ENCODE assay signal across 7 mouse cellular contexts in the genomic region with DNA sequence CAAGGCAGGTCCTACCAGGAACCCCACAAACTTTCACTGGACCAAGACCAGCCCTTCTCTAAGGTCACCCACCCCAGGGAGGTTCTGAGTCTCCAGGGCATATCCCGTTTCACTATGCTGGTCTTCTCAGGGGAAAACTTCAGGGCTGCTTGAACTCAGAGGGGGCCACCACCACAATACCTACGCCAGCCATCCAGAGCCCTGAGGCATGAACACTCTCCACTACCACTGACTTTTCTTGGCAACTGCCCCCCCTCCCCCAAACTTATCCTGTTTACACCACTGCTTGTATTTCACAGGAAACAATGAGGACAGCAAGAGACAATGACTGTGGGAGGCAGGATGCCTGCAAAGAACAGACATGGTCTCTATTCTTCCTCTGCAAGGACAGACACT. TPM values are rescaled to one million over a fixed set of nuclear protein-coding genes. Genes with fewer than 3 reads are reported as not detected.
DNase-seq lines count a peak whose midpoint lies in the region; ATAC-seq and TF ChIP-seq lines count a peak whose summit lies in the region.

No protein-coding gene starts in this region.

- WGBS in limb, embryonic 14.5 days: 48% methylated on average over 2 of the region's 2 CpGs
- WGBS in neural tube, embryonic 12.5 days: 45% methylated on average over 2 of the region's 2 CpGs

- H3K4me1 ChIP-seq in ES-E14 (ENCODE audit: control insufficient read depth in 2 of 2, insufficient read depth in 2 of 2, low read length in 2 of 2, poor library complexity in 1 of 2): peaks cover 28 to 60% of the 10 kb centered on the region in 2 experiments
- peaks cover 81% of the 10 kb centered on the region for H3K4me1 ChIP-seq in bone marrow macrophage, adult 2 months (ENCODE audit: control insufficient read depth, insufficient read depth, low read length)
- peaks cover 73% of the 10 kb centered on the region for H3K4me1 ChIP-seq in limb, embryonic 14.5 days (ENCODE audit: control insufficient read depth, insufficient read depth, low read length)
- peaks cover 81% of the 10 kb centered on the region for H3K4me1 ChIP-seq in neural tube, embryonic 12.5 days

- TF ChIP-seq CTCF in bone marrow macrophage, adult 2 months (IDR thresholded peaks at IDR 0.05; ENCODE audit: low read depth, low read length): no peak

- H3K4me3 ChIP-seq in ES-E14 (ENCODE audit: insufficient read depth in 1 of 2, low read depth in 1 of 2, low read length in 2 of 2, poor library complexity in 1 of 2, severe bottlenecking in 1 of 2): no peak overlapping the region
- no peak overlapping the region for H3K4me3 ChIP-seq in bone marrow macrophage, adult 2 months (ENCODE audit: insufficient read depth, low read length)
- H3K4me3 ChIP-seq in limb, embryonic 14.5 days (replicated peaks; ENCODE audit: low read length): no peak overlapping the region
- H3K4me3 ChIP-seq in neural tube, embryonic 12.5 days: no peak overlapping the region

- H3K27ac ChIP-seq in ES-E14 (ENCODE audit: insufficient read depth, low read depth, low read length, poor library complexity, severe bottlenecking): peak overlapping the region; percentile 63; the same call in 1 of the 2 replicates
- peak overlapping the region; percentile 51 for H3K27ac ChIP-seq in bone marrow macrophage, adult 2 months (ENCODE audit: insufficient read depth, low read depth, low read length)
- H3K27ac ChIP-seq in limb, embryonic 14.5 days (replicated peaks; ENCODE audit: low read depth, low read length): peak overlapping the region; percentile 49
- H3K27ac ChIP-seq in neural tube, embryonic 12.5 days: peak overlapping the region; percentile 72

- H3K4me2 ChIP-seq in limb, embryonic 14.5 days (replicated peaks; ENCODE audit: low read depth, low read length, severe bottlenecking): no peak overlapping the region
- H3K4me2 ChIP-seq in neural tube, embryonic 12.5 days (replicated peaks): peak overlapping the region; percentile 34

- TF ChIP-seq POLR2A in bone marrow macrophage, adult 2 months (IDR thresholded peaks at IDR 0.05; ENCODE audit: borderline replicate concordance, low read depth, low read length): no peak
- TF ChIP-seq POLR2A in limb, embryonic 14.5 days (IDR thresholded peaks at IDR 0.05; ENCODE audit: borderline replicate concordance, extremely low read depth, insufficient read depth, insufficient read length): no peak

- in situ Hi-C loops in ES-E14 (cut with MboI; ENCODE audit: low sequenced_read_pairs in 2 of 2, unreplicated experiment in 2 of 2): no loop called here

- H3K9ac ChIP-seq in ES-E14 (ENCODE audit: insufficient read depth, low read depth, low read length, poor library complexity, severe bottlenecking): no peak overlapping the region
- H3K9ac ChIP-seq in limb, embryonic 14.5 days (ENCODE audit: low read depth, low read length, severe bottlenecking): no peak overlapping the region
- H3K9ac ChIP-seq in neural tube, embryonic 12.5 days: no peak overlapping the region

- no peaks in the 10 kb centered on the region for H3K36me3 ChIP-seq in ES-E14 (ENCODE audit: control insufficient read depth, insufficient read depth, low read length, poor library complexity, severe bottlenecking)
- H3K36me3 ChIP-seq in limb, embryonic 14.5 days (ENCODE audit: control insufficient read depth, insufficient read depth, low read length): no peaks in the 10 kb centered on the region
- no peaks in the 10 kb centered on the region for H3K36me3 ChIP-seq in neural tube, embryonic 12.5 days

- H3K27me3 ChIP-seq in limb, embryonic 14.5 days (ENCODE audit: control insufficient read depth, insufficient read depth, low read length): no peaks in the 10 kb centered on the region
- no peaks in the 10 kb centered on the region for H3K27me3 ChIP-seq in neural tube, embryonic 12.5 days (replicated peaks)

- no peaks in the 10 kb centered on the region for H3K9me3 ChIP-seq in ES-E14 (ENCODE audit: control insufficient read depth, insufficient read depth, low read depth, low read length)
- H3K9me3 ChIP-seq in limb, embryonic 14.5 days (ENCODE audit: control insufficient read depth, low read length): no peaks in the 10 kb centered on the region
- no peaks in the 10 kb centered on the region for H3K9me3 ChIP-seq in neural tube, embryonic 12.5 days

- no peak for ATAC-seq in limb, embryonic 14.5 days (ENCODE audit: low FRiP score, low read depth)
- ATAC-seq in neural tube, embryonic 12.5 days (ENCODE audit: low FRiP score, low read depth): no peak

- DNase-seq in ES-E14 (ENCODE audit: low read depth, low spot score): no peak
- DNase-seq in heart, postnatal 4 days: peak; percentile 38
- no peak for DNase-seq in limb, embryonic 14.5 days (ENCODE audit: low spot score)
- no peak for DNase-seq in ovary, adult 18-20 months (ENCODE audit: low spot score)
- DNase-seq in adipocyte (ENCODE audit: low spot score): no peak

TF ChIP-seq in ES-E14, 5 proteins besides CTCF, POLR2A, EP300 and RAD21:
- no peak for TF ChIP-seq HCFC1 (IDR thresholded peaks at IDR 0.05; ENCODE audit: borderline replicate concordance, insufficient read depth, low read length)
- no peak for TF ChIP-seq ZC3H11A (IDR thresholded peaks at IDR 0.05; ENCODE audit: borderline replicate concordance, low read depth, low read length)
- TF ChIP-seq ZNF384 (IDR thresholded peaks at IDR 0.05; ENCODE audit: low read depth, low read length): no peak
- no peak for TF ChIP-seq MAFK (IDR thresholded peaks at IDR 0.05; ENCODE audit: insufficient read depth, low read depth, low read length)
- TF ChIP-seq CHD2 (IDR thresholded peaks at IDR 0.05; ENCODE audit: low read depth, low read length): no peak
TF ChIP-seq in ES-E14: peak in this region for 0.

RNA-seq across cellular contexts. Expression of a gene that starts 7.6 kb away (rescaled TPM):
- 26.5 and 62.7 TPM in 2 replicates for total RNA-seq in ES-E14 (2012; rRNA removed)
- 71.8 and 88.3 TPM in 2 replicates for polyA plus RNA-seq in bone marrow macrophage, adult 2 months (2012; ENCODE audit: insufficient read depth, insufficient read length, missing spikeins)
- 10 to 100 TPM; 25.9 to 28.6 TPM for total RNA-seq in heart, postnatal 4 days (2021)
- 75.2 and 81.8 TPM in 2 replicates for polyA plus RNA-seq in limb, embryonic 14.5 days (2012; rRNA removed)
- 75.5 and 80.0 TPM in 2 replicates for polyA plus RNA-seq in limb, embryonic 14.5 days (2014; fragmentation: Nextera tagmentation; extraction: Ambion mirVana)
- polyA plus RNA-seq in neural tube, embryonic 12.5 days (2016; fragmentation: Nextera tagmentation; extraction: Ambion mirVana): 99.6 and 99.7 TPM in 2 replicates

RNA-seq across cellular contexts. Expression of a gene that starts 54.6 kb away (rescaled TPM):
- total RNA-seq in ES-E14 (2012; rRNA removed): 13.6 and 16.7 TPM in 2 replicates
- polyA plus RNA-seq in bone marrow macrophage, adult 2 months (2012; ENCODE audit: insufficient read depth, insufficient read length, missing spikeins): 29.1 and 31.6 TPM in 2 replicates
- 10 to 100 TPM; 15.3 to 17.3 TPM for total RNA-seq in heart, postnatal 4 days (2021)
- polyA plus RNA-seq in limb, embryonic 14.5 days (2012; rRNA removed): 13.7 and 19.6 TPM in 2 replicates
- 27.1 and 29.8 TPM in 2 replicates for polyA plus RNA-seq in limb, embryonic 14.5 days (2014; fragmentation: Nextera tagmentation; extraction: Ambion mirVana)
- polyA plus RNA-seq in neural tube, embryonic 12.5 days (2016; fragmentation: Nextera tagmentation; extraction: Ambion mirVana): 56.4 and 59.2 TPM in 2 replicates
